Mouse (Mus musculus) kidney, adult 9 months (tissue): ENCODE data around the gene Pigo.

Source experiments
- DNase-seq: peaks from one replicate; pipeline ENCODE4 v3.0.0; 2022

Gene Pigo

DNA sequence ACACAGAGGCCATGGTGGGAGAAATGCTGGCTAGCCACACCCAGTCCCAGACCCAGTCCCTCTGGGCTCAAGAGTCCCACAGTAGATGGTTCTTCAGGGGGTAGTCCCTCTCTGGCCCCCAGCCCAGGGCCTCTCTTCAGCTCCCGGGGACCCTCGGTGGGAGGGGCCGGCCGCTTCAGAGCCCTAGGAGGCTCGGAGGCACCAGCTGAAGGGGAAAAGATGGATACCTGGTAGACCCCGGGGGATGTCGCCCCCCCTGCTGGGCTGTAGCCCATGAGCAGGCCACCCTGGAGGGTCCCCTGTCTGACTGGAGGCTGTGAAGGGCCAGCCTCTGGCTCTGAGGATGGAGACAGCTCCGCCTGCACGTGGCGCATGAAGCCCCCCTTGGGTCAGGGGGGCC, 10.7 kb upstream of the Pigo start:
- DNase-seq = no peak

DNA sequence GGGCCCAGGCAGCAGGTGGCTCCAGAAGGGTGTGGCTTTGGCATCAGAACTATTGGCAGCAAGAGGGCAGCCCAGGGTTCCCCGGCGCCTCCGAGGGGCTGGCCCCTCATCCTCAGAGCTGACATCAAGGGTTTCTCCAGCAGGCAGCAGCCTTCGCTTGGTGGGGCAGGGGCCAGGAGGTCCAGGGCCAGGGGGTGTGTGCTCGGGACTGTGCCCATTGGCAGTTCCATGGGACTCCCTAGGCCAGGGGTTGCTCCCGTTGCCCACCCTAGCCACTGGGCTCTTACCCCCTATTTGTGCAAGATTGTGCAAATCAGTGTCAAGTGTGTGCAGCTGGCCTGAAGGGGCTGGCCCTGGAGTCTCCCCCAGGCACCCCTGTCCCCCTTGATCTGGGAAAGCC, 10.2 kb upstream of the Pigo start:
- no peak for DNase-seq

DNA sequence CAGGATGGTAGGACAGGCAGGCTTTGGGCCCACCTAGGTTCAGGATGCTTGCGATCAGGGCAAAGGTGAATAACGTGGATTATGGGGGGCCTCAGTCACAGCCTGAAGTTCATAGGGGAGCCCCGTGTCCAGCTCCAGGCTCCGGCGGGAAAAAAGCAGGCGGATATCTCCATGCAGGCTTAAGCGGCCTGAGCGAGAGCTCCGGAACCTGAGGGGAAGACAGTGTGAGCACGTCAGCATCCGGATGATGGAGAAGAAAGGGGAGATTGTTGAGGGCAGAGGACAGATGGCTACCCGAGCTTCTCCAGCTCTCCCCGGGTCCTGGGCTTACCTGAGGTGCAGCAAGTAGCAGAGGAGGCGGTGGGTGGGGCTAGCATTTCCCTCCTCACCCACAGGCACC, 7.9 kb upstream of the Pigo start:
- no peak for DNase-seq

GRCm38 (mm10) chr4:43032501-43032900, 6.9 kb upstream of the Pigo start:
- DNase-seq = no peak

GRCm38 (mm10) chr4:43031237-43031995, 5.8 kb upstream of the Pigo start, which contains the start of gene Stoml2:
Gene Stoml2, minus strand, starts transcription at chr4:43031710.
- peak; percentile 96 for DNase-seq

DNA sequence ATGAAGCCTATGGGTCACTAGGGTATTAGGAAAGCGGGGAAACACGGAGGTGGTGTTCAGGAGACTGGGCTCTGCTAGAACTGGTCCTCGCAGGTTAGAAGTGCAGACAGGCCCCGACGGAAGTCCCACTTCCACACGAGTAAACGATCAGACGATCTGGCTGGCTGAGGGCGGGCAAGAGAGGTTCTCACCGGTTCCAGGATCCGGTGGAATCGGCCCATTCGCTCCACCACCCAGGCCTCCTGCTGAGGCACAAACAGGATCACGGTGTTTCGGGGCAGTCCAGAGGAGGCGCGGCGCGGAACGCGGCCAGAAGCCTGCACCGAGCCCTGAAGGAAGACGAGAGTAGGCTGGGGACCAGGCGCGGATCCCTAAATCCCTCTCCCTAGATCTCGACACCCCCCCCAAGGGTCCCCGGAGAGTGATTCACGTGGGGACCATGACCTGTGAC, 5.2 kb upstream of the Pigo start:
- peak; percentile 62 for DNase-seq

GRCm38 (mm10) chr4:43030352-43030751, 4.7 kb upstream of the Pigo start:
- DNase-seq = no peak

DNA sequence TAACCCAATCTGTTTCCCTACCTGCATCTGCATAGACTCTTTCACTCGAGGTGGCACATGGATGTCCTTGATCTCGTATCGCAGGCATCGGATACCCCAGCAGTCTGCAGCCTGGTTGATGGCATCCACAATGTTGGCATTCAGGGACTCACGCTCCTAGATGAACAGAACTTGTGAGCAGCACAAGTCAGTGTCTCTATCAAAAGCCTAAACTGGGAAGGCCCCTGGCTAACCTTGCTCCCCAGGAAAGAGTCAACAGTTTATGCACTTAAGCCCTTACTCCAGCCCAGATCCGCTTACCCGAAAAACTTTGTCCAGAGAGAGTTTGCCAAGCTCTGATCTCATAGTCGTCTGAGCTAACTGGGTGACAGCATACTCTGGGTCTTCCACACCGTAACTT, 4.1 kb upstream of the Pigo start:
- no peak for DNase-seq

DNA sequence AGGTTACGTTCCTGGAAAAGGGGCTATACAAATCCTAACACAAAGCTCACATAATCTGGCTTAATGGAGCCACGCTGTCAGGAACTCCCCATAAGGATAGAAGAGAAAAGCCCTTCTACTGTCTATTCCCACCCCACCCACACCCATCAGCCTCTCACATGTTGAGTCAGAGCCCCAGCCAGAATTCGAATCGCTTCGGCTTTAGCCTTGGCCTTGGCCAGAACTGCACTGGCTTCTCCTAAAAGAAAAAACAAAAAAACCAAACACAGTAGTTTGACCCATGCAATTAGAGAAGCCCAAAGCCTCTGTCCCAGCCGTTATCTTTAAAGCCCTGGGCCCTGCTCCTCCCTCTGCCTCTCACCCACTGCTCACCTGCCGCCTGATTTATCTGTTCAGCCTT, 3.5 kb upstream of the Pigo start:
- DNase-seq = no peak

DNA sequence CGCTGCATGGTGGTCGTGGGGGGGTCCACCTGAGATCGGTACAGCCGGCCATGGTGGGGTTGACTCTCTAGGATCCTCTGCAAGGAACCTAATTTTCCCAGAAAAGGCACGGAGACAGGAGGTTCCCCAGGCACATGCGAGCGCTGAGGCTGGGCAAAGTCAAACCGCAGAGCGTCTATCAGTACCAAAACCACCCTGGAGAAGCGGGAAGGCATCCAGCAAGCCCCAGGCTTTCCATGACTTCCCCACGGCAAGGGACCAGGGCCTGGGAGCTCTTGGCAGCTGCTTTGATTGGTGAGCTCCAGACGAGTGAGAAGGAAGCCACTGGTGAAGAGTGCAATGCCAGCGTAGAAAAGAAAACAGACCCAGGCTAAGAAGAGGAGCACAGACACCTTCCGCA, 946 bp downstream of the Pigo start:
- no peak for DNase-seq

DNA sequence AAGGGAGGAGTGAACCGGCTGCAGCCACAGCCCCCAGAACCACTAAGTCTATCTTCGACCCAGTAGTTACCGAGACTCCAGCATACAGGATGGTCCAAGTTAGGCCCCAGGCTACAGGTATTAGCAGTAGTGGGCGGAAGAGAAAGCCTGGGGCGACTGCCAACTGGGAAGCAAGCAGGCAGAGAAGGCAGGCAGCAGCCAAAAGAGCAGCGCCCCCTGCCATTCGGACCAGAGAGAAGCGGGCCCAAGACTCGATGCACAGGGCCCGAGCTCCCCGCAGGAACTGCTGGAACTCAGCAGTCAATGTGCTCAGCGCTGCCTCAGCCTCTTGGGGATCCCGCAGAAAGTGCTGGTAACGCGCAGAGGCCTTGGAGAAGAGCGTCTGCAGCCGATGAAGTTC, 4.3 kb downstream of the Pigo start:
- no peak for DNase-seq

GRCm38 (mm10) chr4:43020876-43021275, 4.7 kb downstream of the Pigo start:
- DNase-seq = no peak

GRCm38 (mm10) chr4:43019641-43020465, 5.8 kb downstream of the Pigo start:
- DNase-seq = no peak

- DNase-seq = no peak
Observed at GRCm38 (mm10) chr4:43019176-43019575, 6.4 kb downstream of the Pigo start.

- no peak for DNase-seq
Observed at GRCm38 (mm10) chr4:43018156-43018555, 7.5 kb downstream of the Pigo start.

DNA sequence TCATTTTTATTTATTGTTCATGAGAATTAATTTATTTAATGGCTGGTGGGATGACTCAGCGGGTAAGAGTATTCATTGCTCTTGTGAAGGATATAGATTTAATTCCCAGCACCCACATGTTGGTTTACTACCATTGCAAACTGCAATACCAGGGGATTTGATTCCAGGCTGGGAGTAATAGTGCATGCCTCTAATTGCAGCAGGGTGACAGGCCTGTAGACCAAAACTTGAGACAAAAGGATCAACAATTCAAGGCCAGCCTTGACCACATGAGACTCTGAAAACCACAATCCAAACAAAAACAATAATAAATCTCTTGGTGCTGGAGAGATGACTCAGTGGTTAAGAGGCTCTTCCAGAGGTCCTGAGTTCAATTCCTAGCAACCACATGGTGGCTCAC, 13.5 kb downstream of the Pigo start:
- no peak for DNase-seq

GRCm38 (mm10) chr4:43010161-43011038, 15.2 kb downstream of the Pigo start, which contains the start of gene Fancg:
Gene Fancg, minus strand, starts transcription at chr4:43010506.
- peak; percentile 82 for DNase-seq

DNA sequence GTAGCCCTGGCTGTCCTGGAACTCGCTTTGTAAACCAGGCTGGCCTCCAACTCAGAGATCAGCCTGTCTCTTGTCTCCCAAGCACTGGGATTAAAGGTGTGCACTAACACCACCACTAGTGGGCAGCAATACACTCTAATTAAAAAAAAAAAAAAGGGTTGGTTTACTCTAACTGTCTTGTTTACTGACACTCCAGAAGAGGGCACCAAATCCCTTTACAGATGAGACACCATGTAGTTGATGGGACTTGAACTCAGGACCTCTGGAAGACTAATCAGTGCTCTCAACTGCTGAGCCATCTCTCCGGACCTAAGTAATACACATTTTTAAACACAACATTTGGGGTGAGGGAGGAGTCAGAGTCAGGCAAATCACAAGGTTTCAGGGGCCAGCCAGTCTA, 19.9 kb downstream of the Pigo start:
- peak; percentile 73 for DNase-seq

- no peak for DNase-seq
Observed at GRCm38 (mm10) chr4:43004951-43005350, 20.7 kb downstream of the Pigo start.

DNA sequence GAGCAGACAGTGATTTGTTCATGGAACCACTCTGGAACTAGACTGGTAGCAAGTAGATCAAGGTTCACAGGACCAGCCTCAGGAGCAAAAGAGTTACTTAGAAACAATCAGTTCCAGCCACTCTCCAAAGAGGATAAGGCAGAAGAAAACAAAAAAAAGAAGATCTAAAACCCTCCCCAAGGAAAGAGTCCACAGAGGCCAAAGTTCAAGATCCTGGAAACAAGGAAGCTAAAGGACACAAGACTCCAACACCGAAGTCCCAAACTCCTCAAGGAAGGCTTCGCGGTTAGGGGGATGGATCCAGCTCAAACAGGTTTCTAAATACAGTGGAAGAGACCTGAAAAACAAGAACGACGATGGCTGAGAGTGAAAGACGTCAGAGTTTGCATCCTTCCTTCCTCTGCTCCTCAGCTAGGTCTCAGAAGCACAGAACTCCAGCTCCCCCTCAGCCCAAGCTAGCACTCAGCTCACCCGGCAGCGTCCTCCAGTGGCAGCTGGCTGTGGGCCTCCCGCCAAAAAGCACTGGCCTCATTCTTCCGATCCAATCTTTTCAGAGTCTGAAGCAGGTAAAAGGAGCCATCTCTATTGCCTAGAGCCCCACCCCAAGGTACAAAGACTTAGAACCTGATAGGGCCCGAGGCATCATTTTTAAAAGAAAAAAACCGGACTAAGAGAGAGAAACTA, 22.7 kb downstream of the Pigo start:
- DNase-seq = peak; percentile 68

GRCm38 (mm10) chr4:43001272-43001671, 24.3 kb downstream of the Pigo start:
- DNase-seq = no peak
